Mouse (Mus musculus): ENCODE measurements around the gene Slc35e3. TPM values are rescaled to one million over a fixed set of nuclear protein-coding genes. Genes with fewer than 3 reads are reported as not detected.
"Not testable (repeated sequence)": the region's sequence is repeated elsewhere in the genome, so short reads cannot be mapped to it uniquely, and the experiment has no call there.

Gene Slc35e3
- polyA plus RNA-seq, 1 experiment from 2014 or later: 7.1 TPM

- ATAC-seq (replicated peaks; ENCODE audit: insufficient number of reproducible peaks, insufficient read depth, low FRiP score, low read depth): no peak
- Histone ChIP-seq H3K27ac (no peak overlapping the region), H3K9me3 (replicated peaks) (no peaks in the 10 kb centered on the region), H3K4me3 (no peak overlapping the region), H3K27me3 (no peaks in the 10 kb centered on the region), H3K9ac (no peak overlapping the region), H3K36me3 (peaks cover 8% of the 10 kb centered on the region; the same call in 1 of the 2 replicates), H3K4me1 (replicated peaks) (peaks cover 7% of the 10 kb centered on the region), H3K4me2 (no peak overlapping the region)
- 80% methylated on average over 15 of the region's 15 CpGs for WGBS
These were observed 4.3 kb downstream of the Slc35e3 start for GRCm38 (mm10) chr10:117741698-117742475.

GRCm38 (mm10) chr10:117740921-117741320 is 5.2 kb downstream of the Slc35e3 start:
- H3K27me3 ChIP-seq: no peaks in the 10 kb centered on the region
- ATAC-seq (replicated peaks; ENCODE audit: insufficient number of reproducible peaks, insufficient read depth, low FRiP score, low read depth): no peak
- 80% methylated on average over 9 of the region's 9 CpGs for WGBS
- no peaks in the 10 kb centered on the region for H3K9me3 ChIP-seq (replicated peaks)
- H3K27ac ChIP-seq: no peak overlapping the region
- H3K36me3 ChIP-seq: peaks cover 16% of the 10 kb centered on the region; the same call in 1 of the 2 replicates
- peaks cover 7% of the 10 kb centered on the region for H3K4me1 ChIP-seq (replicated peaks)
- no peak overlapping the region for H3K4me3 ChIP-seq
- H3K4me2 ChIP-seq: no peak overlapping the region
- no peak overlapping the region for H3K9ac ChIP-seq

GRCm38 (mm10) chr10:117740171-117740570 is 6.0 kb downstream of the Slc35e3 start:
- peaks cover 16% of the 10 kb centered on the region; the same call in 1 of the 2 replicates for H3K36me3 ChIP-seq
- 92% methylated on average over 10 of the region's 10 CpGs for WGBS
- no peak overlapping the region for H3K4me3 ChIP-seq
- peaks cover 3% of the 10 kb centered on the region for H3K4me1 ChIP-seq (replicated peaks)
- H3K9me3 ChIP-seq (replicated peaks): no peaks in the 10 kb centered on the region
- no peak for ATAC-seq (replicated peaks; ENCODE audit: insufficient number of reproducible peaks, insufficient read depth, low FRiP score, low read depth)
- H3K4me2 ChIP-seq: no peak overlapping the region
- no peak overlapping the region for H3K27ac ChIP-seq
- no peaks in the 10 kb centered on the region for H3K27me3 ChIP-seq
- no peak overlapping the region for H3K9ac ChIP-seq

- Histone ChIP-seq H3K36me3 (peaks cover 16% of the 10 kb centered on the region; the same call in 1 of the 2 replicates), H3K9ac (no peak overlapping the region), H3K4me1 (replicated peaks) (no peaks in the 10 kb centered on the region), H3K27me3 (no peaks in the 10 kb centered on the region), H3K27ac (no peak overlapping the region), H3K4me3 (no peak overlapping the region), H3K9me3 (replicated peaks) (no peaks in the 10 kb centered on the region), H3K4me2 (no peak overlapping the region)
- ATAC-seq (replicated peaks; ENCODE audit: insufficient number of reproducible peaks, insufficient read depth, low FRiP score, low read depth): no peak
- 95% methylated on average over 6 of the region's 6 CpGs for WGBS
These were observed 6.6 kb downstream of the Slc35e3 start for GRCm38 (mm10) chr10:117739648-117739948.

- H3K27ac ChIP-seq: no peak overlapping the region
- no peak for ATAC-seq (replicated peaks; ENCODE audit: insufficient number of reproducible peaks, insufficient read depth, low FRiP score, low read depth)
- no peak overlapping the region for H3K4me3 ChIP-seq
- 89% methylated on average over 15 of the region's 15 CpGs for WGBS
- no peak overlapping the region for H3K4me2 ChIP-seq
- no peaks in the 10 kb centered on the region for H3K9me3 ChIP-seq (replicated peaks)
- no peaks in the 10 kb centered on the region for H3K27me3 ChIP-seq
- H3K4me1 ChIP-seq (replicated peaks): no peaks in the 10 kb centered on the region
- H3K9ac ChIP-seq: no peak overlapping the region
- peaks cover 16% of the 10 kb centered on the region; the same call in 1 of the 2 replicates for H3K36me3 ChIP-seq
These were observed 7.1 kb downstream of the Slc35e3 start for GRCm38 (mm10) chr10:117738928-117739647.

GRCm38 (mm10) chr10:117738140-117738921 is 7.8 kb downstream of the Slc35e3 start:
- no peak for ATAC-seq (replicated peaks; ENCODE audit: insufficient number of reproducible peaks, insufficient read depth, low FRiP score, low read depth)
- H3K4me1 ChIP-seq (replicated peaks): no peaks in the 10 kb centered on the region
- H3K4me2 ChIP-seq: no peak overlapping the region
- WGBS: 80% methylated on average over 13 of the region's 13 CpGs
- no peak overlapping the region for H3K27ac ChIP-seq
- no peaks in the 10 kb centered on the region for H3K9me3 ChIP-seq (replicated peaks)
- H3K4me3 ChIP-seq: no peak overlapping the region
- no peak overlapping the region for H3K9ac ChIP-seq
- peaks cover 16% of the 10 kb centered on the region; the same call in 1 of the 2 replicates for H3K36me3 ChIP-seq
- H3K27me3 ChIP-seq: no peaks in the 10 kb centered on the region

- H3K9ac ChIP-seq; H3K27ac ChIP-seq; H3K9me3 ChIP-seq (replicated peaks); ATAC-seq (replicated peaks; ENCODE audit: insufficient number of reproducible peaks, insufficient read depth, low FRiP score, low read depth); H3K27me3 ChIP-seq; H3K4me3 ChIP-seq; H3K4me1 ChIP-seq (replicated peaks); H3K4me2 ChIP-seq: not testable (repeated sequence)
- whole genome bisulfite sequencing: 90% methylated on average over 8 of the region's 8 CpGs
- H3K36me3 ChIP-seq: peaks cover 16% of the 10 kb centered on the region; the same call in 1 of the 2 replicates
These were observed 8.7 kb downstream of the Slc35e3 start for GRCm38 (mm10) chr10:117737498-117737897.

GRCm38 (mm10) chr10:117737075-117737474 is 9.1 kb downstream of the Slc35e3 start:
- no peaks in the 10 kb centered on the region for H3K4me1 ChIP-seq (replicated peaks)
- no peak overlapping the region for H3K27ac ChIP-seq
- no peak overlapping the region for H3K4me2 ChIP-seq
- no peak overlapping the region for H3K9ac ChIP-seq
- no peak overlapping the region for H3K4me3 ChIP-seq
- peaks cover 16% of the 10 kb centered on the region; the same call in 1 of the 2 replicates for H3K36me3 ChIP-seq
- no peaks in the 10 kb centered on the region for H3K27me3 ChIP-seq
- H3K9me3 ChIP-seq (replicated peaks): no peaks in the 10 kb centered on the region
- WGBS: 78% methylated on average over 4 of the region's 4 CpGs
- no peak for ATAC-seq (replicated peaks; ENCODE audit: insufficient number of reproducible peaks, insufficient read depth, low FRiP score, low read depth)

GRCm38 (mm10) chr10:117736573-117736972 is 9.6 kb downstream of the Slc35e3 start:
- Histone ChIP-seq H3K4me1 (replicated peaks) (no peaks in the 10 kb centered on the region), H3K27me3 (no peaks in the 10 kb centered on the region), H3K27ac (no peak overlapping the region), H3K4me2 (no peak overlapping the region), H3K4me3 (no peak overlapping the region), H3K36me3 (peaks cover 16% of the 10 kb centered on the region; the same call in 1 of the 2 replicates), H3K9me3 (replicated peaks) (no peaks in the 10 kb centered on the region), H3K9ac (no peak overlapping the region)
- ATAC-seq (replicated peaks; ENCODE audit: insufficient number of reproducible peaks, insufficient read depth, low FRiP score, low read depth): no peak
- 82% methylated on average over 5 of the region's 5 CpGs for WGBS

- H3K27ac ChIP-seq; H3K4me3 ChIP-seq; H3K4me2 ChIP-seq; H3K9ac ChIP-seq; H3K9me3 ChIP-seq (replicated peaks); ATAC-seq (replicated peaks; ENCODE audit: insufficient number of reproducible peaks, insufficient read depth, low FRiP score, low read depth); H3K4me1 ChIP-seq (replicated peaks); H3K27me3 ChIP-seq: not testable (repeated sequence)
- 77% methylated on average over 12 of the region's 12 CpGs for WGBS
- peaks cover 16% of the 10 kb centered on the region; the same call in 1 of the 2 replicates for H3K36me3 ChIP-seq
These were observed 10.8 kb downstream of the Slc35e3 start for GRCm38 (mm10) chr10:117735396-117735795.
